Mouse (Mus musculus): ENCODE measurements at regions not wholly inside any gene's neighbourhood (a gene's known extent, or its start where the extent isn't known, plus 50 kb on each side); places are given as distances from the start of the nearest gene placed in this dataset.

GRCm38 (mm10) chr14:46158741-46159140 is 220.5 kb upstream of the Gm15217 start:
- TF ChIP-seq CTCF (IDR thresholded peaks at IDR 0.05; ENCODE audit: low read depth, low read length) (no peak), GATA1 (IDR thresholded peaks at IDR 0.05; ENCODE audit: borderline replicate concordance, low read length) (no peak)

All from G1E (cell line).